Mouse (Mus musculus): ENCODE measurements around the gene Nfe2l3. TPM values are rescaled to one million over a fixed set of nuclear protein-coding genes. Genes with fewer than 3 reads are reported as not detected.

Nfe2l3 gene
- polyA plus RNA-seq, 1 experiment from 2014 or later = 1.7 TPM

GRCm38 (mm10) chr6:51459313-51460020 is 27.0 kb downstream of the Nfe2l3 start:
- Histone ChIP-seq H3K36me3 (ENCODE audit: control insufficient read depth, insufficient read depth, low read length) (peaks cover 42% of the 10 kb centered on the region), H3K4me2 (ENCODE audit: low read depth, low read length) (no peak overlapping the region), H3K27ac (ENCODE audit: low read length) (no peak overlapping the region), H3K4me3 (ENCODE audit: low read length) (no peak overlapping the region), H3K9ac (ENCODE audit: low read length) (no peak overlapping the region), H3K9me3 (ENCODE audit: control insufficient read depth, low read length) (no peaks in the 10 kb centered on the region), H3K4me1 (replicated peaks; ENCODE audit: control insufficient read depth, insufficient read depth, low read length) (no peaks in the 10 kb centered on the region), H3K27me3 (ENCODE audit: control insufficient read depth, insufficient read depth, low read depth, low read length) (no peaks in the 10 kb centered on the region)
- 45% methylated on average over 5 of the region's 5 CpGs for WGBS
- ATAC-seq (ENCODE audit: low read depth) = peak; percentile 42; the same call in 1 of the 2 replicates

GRCm38 (mm10) chr6:51460021-51460360 is 27.5 kb downstream of the Nfe2l3 start:
- Histone ChIP-seq H3K9me3 (ENCODE audit: control insufficient read depth, low read length) (no peaks in the 10 kb centered on the region), H3K4me3 (ENCODE audit: low read length) (no peak overlapping the region), H3K36me3 (ENCODE audit: control insufficient read depth, insufficient read depth, low read length) (peaks cover 44% of the 10 kb centered on the region), H3K4me1 (replicated peaks; ENCODE audit: control insufficient read depth, insufficient read depth, low read length) (no peaks in the 10 kb centered on the region), H3K27ac (ENCODE audit: low read length) (no peak overlapping the region), H3K4me2 (ENCODE audit: low read depth, low read length) (no peak overlapping the region), H3K9ac (ENCODE audit: low read length) (no peak overlapping the region), H3K27me3 (ENCODE audit: control insufficient read depth, insufficient read depth, low read depth, low read length) (no peaks in the 10 kb centered on the region)
- 71% methylated on average over 4 of the region's 4 CpGs for WGBS
- peak; percentile 5; the same call in 1 of the 2 replicates for ATAC-seq (ENCODE audit: low read depth)

- Histone ChIP-seq H3K9me3 (ENCODE audit: control insufficient read depth, low read length) (no peaks in the 10 kb centered on the region), H3K36me3 (ENCODE audit: control insufficient read depth, insufficient read depth, low read length) (peaks cover 46% of the 10 kb centered on the region), H3K4me3 (ENCODE audit: low read length) (no peak overlapping the region), H3K9ac (ENCODE audit: low read length) (no peak overlapping the region), H3K4me1 (replicated peaks; ENCODE audit: control insufficient read depth, insufficient read depth, low read length) (no peaks in the 10 kb centered on the region), H3K27ac (ENCODE audit: low read length) (no peak overlapping the region), H3K27me3 (ENCODE audit: control insufficient read depth, insufficient read depth, low read depth, low read length) (no peaks in the 10 kb centered on the region), H3K4me2 (ENCODE audit: low read depth, low read length) (no peak overlapping the region)
- ATAC-seq (ENCODE audit: low read depth) = no peak
- WGBS = 74% methylated on average over 3 of the region's 3 CpGs
Measured at GRCm38 (mm10) chr6:51460363-51460762, 27.9 kb downstream of the Nfe2l3 start.

GRCm38 (mm10) chr6:51467649-51468048 is 35.2 kb downstream of the Nfe2l3 start:
- Histone ChIP-seq H3K4me2 (ENCODE audit: low read depth, low read length) (peak overlapping the region; percentile 58), H3K36me3 (ENCODE audit: control insufficient read depth, insufficient read depth, low read length) (peaks cover 30% of the 10 kb centered on the region), H3K4me3 (ENCODE audit: low read length) (peak overlapping the region; percentile 53), H3K9me3 (ENCODE audit: control insufficient read depth, low read length) (no peaks in the 10 kb centered on the region), H3K27me3 (ENCODE audit: control insufficient read depth, insufficient read depth, low read depth, low read length) (no peaks in the 10 kb centered on the region), H3K9ac (ENCODE audit: low read length) (0 out of 2 replicates have a peak overlapping the region, but pooled peaks have one; percentile 54), H3K4me1 (replicated peaks; ENCODE audit: control insufficient read depth, insufficient read depth, low read length) (peaks cover 16% of the 10 kb centered on the region), H3K27ac (ENCODE audit: low read length) (no peak overlapping the region)
- ATAC-seq (ENCODE audit: low read depth) = no peak
- 2% methylated on average over 2 of the region's 2 CpGs for WGBS

GRCm38 (mm10) chr6:51468891-51469561 is 36.6 kb downstream of the Nfe2l3 start:
- peak overlapping the region; percentile 100 for H3K9ac ChIP-seq (ENCODE audit: low read length)
- H3K27ac ChIP-seq (ENCODE audit: low read length) = peak overlapping the region; percentile 98
- H3K4me3 ChIP-seq (ENCODE audit: low read length) = peak overlapping the region; percentile 98
- peaks cover 32% of the 10 kb centered on the region for H3K36me3 ChIP-seq (ENCODE audit: control insufficient read depth, insufficient read depth, low read length)
- ATAC-seq (ENCODE audit: low read depth) = peak; percentile 29
- H3K4me1 ChIP-seq (replicated peaks; ENCODE audit: control insufficient read depth, insufficient read depth, low read length) = peaks cover 24% of the 10 kb centered on the region
- H3K4me2 ChIP-seq (ENCODE audit: low read depth, low read length) = no peak overlapping the region
- H3K9me3 ChIP-seq (ENCODE audit: control insufficient read depth, low read length) = no peaks in the 10 kb centered on the region
- no peaks in the 10 kb centered on the region for H3K27me3 ChIP-seq (ENCODE audit: control insufficient read depth, insufficient read depth, low read depth, low read length)
- under 1% methylated on average over 63 of the region's 63 CpGs for WGBS

- peak; percentile 90 for ATAC-seq (ENCODE audit: low read depth)
- Histone ChIP-seq H3K4me1 (replicated peaks; ENCODE audit: control insufficient read depth, insufficient read depth, low read length) (peaks cover 24% of the 10 kb centered on the region), H3K36me3 (ENCODE audit: control insufficient read depth, insufficient read depth, low read length) (peaks cover 29% of the 10 kb centered on the region), H3K9ac (ENCODE audit: low read length) (peak within 1 kb of the TSS; percentile 100), H3K27me3 (ENCODE audit: control insufficient read depth, insufficient read depth, low read depth, low read length) (no peaks in the 10 kb centered on the region), H3K9me3 (ENCODE audit: control insufficient read depth, low read length) (no peaks in the 10 kb centered on the region), H3K4me3 (ENCODE audit: low read length) (peak within 1 kb of the TSS; percentile 98), H3K4me2 (ENCODE audit: low read depth, low read length) (peak within 1 kb of the TSS; percentile 38), H3K27ac (ENCODE audit: low read length) (peak within 1 kb of the TSS; percentile 98)
- under 1% methylated on average over 63 of the region's 63 CpGs for WGBS
Measured at GRCm38 (mm10) chr6:51469715-51470310, 37.3 kb downstream of the Nfe2l3 start, which contains the start of gene Hnrnpa2b1. Gene Hnrnpa2b1, minus strand, starts transcription at chr6:51469894.

GRCm38 (mm10) chr6:51470311-51471178 is 38.1 kb downstream of the Nfe2l3 start, which contains the start of gene Cbx3:
Gene Cbx3, plus strand, starts transcription at chr6:51470360.
- Histone ChIP-seq H3K27me3 (ENCODE audit: control insufficient read depth, insufficient read depth, low read depth, low read length) (no peaks in the 10 kb centered on the region), H3K9ac (ENCODE audit: low read length) (peak within 1 kb of the TSS; percentile 100), H3K36me3 (ENCODE audit: control insufficient read depth, insufficient read depth, low read length) (peaks cover 29% of the 10 kb centered on the region), H3K4me3 (ENCODE audit: low read length) (peak within 1 kb of the TSS; percentile 98), H3K4me1 (replicated peaks; ENCODE audit: control insufficient read depth, insufficient read depth, low read length) (peaks cover 23% of the 10 kb centered on the region), H3K9me3 (ENCODE audit: control insufficient read depth, low read length) (no peaks in the 10 kb centered on the region), H3K27ac (ENCODE audit: low read length) (peak within 1 kb of the TSS; percentile 98), H3K4me2 (ENCODE audit: low read depth, low read length) (peak within 1 kb of the TSS; percentile 39)
- ATAC-seq (ENCODE audit: low read depth) = peak; percentile 86
- WGBS = under 1% methylated on average over 93 of the region's 99 CpGs

GRCm38 (mm10) chr6:51471179-51471505 is 38.7 kb downstream of the Nfe2l3 start:
- under 1% methylated on average over 10 of the region's 10 CpGs for WGBS
- H3K9ac ChIP-seq (ENCODE audit: low read length) = peak overlapping the region; percentile 99
- peaks cover 25% of the 10 kb centered on the region for H3K36me3 ChIP-seq (ENCODE audit: control insufficient read depth, insufficient read depth, low read length)
- peak overlapping the region; percentile 39; the same call in 1 of the 2 replicates for H3K4me2 ChIP-seq (ENCODE audit: low read depth, low read length)
- no peaks in the 10 kb centered on the region for H3K27me3 ChIP-seq (ENCODE audit: control insufficient read depth, insufficient read depth, low read depth, low read length)
- ATAC-seq (ENCODE audit: low read depth) = no peak
- peaks cover 17% of the 10 kb centered on the region for H3K4me1 ChIP-seq (replicated peaks; ENCODE audit: control insufficient read depth, insufficient read depth, low read length)
- H3K9me3 ChIP-seq (ENCODE audit: control insufficient read depth, low read length) = no peaks in the 10 kb centered on the region
- H3K27ac ChIP-seq (ENCODE audit: low read length) = peak overlapping the region; percentile 98
- H3K4me3 ChIP-seq (ENCODE audit: low read length) = peak overlapping the region; percentile 98

Measured in lung, embryonic 16.5 days (tissue).